22 mouse cellular contexts compared by ENCODE assay signal in genomic region chr3:123495088-123495487, GRCm38 (mm10). TPM values are rescaled to one million over a fixed set of nuclear protein-coding genes. Genes with fewer than 3 reads are reported as not detected.
DNase-seq lines count a peak whose midpoint lies in the region; ATAC-seq lines count a peak whose summit lies in the region.
"Had no signal": no experiment of that assay in that cellular context is flagged by ENCODE, and none has a peak within 500 bp of the region (broad histone marks: within the 10 kb centered on the region; RNA-seq: fewer than 3 reads in every experiment).

No protein-coding gene starts in this region.

- H3K36me3 ChIP-seq in forebrain, embryonic 13.5 days (ENCODE audit: poor library complexity, severe bottlenecking): no peaks in the 10 kb centered on the region
- H3K36me3 ChIP-seq in forebrain, embryonic 14.5 days (ENCODE audit: control insufficient read depth, insufficient read depth, low read length): no peaks in the 10 kb centered on the region
- no peaks in the 10 kb centered on the region for H3K36me3 ChIP-seq in forebrain, embryonic 16.5 days (ENCODE audit: control insufficient read depth, insufficient read depth)
- no peaks in the 10 kb centered on the region for H3K36me3 ChIP-seq in forebrain, embryonic 12.5 days (replicated peaks)
- H3K36me3 ChIP-seq in megakaryocyte, embryonic 14.5 days (replicated peaks; ENCODE audit: low read length): no peaks in the 10 kb centered on the region
- H3K36me3 ChIP-seq: embryonic facial prominence, embryonic 10.5 days; embryonic facial prominence, embryonic 12.5 days; G1E had no signal

- no peak overlapping the region for H3K4me3 ChIP-seq in forebrain, embryonic 13.5 days
- H3K4me3 ChIP-seq in forebrain, embryonic 14.5 days (ENCODE audit: low read depth, low read length): no peak overlapping the region
- no peak overlapping the region for H3K4me3 ChIP-seq in forebrain, embryonic 16.5 days (replicated peaks; ENCODE audit: low read length)
- no peak overlapping the region for H3K4me3 ChIP-seq in forebrain, embryonic 12.5 days (replicated peaks)
- H3K4me3 ChIP-seq in megakaryocyte, embryonic 14.5 days (replicated peaks): peak overlapping the region; percentile 5
- H3K4me3 ChIP-seq: embryonic facial prominence, embryonic 10.5 days; embryonic facial prominence, embryonic 12.5 days had no signal

- no peaks in the 10 kb centered on the region for H3K4me1 ChIP-seq in forebrain, embryonic 13.5 days
- no peaks in the 10 kb centered on the region for H3K4me1 ChIP-seq in forebrain, embryonic 14.5 days (ENCODE audit: control insufficient read depth, insufficient read depth, low read length)
- H3K4me1 ChIP-seq in forebrain, embryonic 16.5 days (replicated peaks; ENCODE audit: control insufficient read depth, insufficient read depth, low read length): no peaks in the 10 kb centered on the region
- H3K4me1 ChIP-seq in forebrain, embryonic 12.5 days: no peaks in the 10 kb centered on the region
- no peaks in the 10 kb centered on the region for H3K4me1 ChIP-seq in megakaryocyte, embryonic 14.5 days
- H3K4me1 ChIP-seq: embryonic facial prominence, embryonic 10.5 days had no signal

- DNase-seq in forebrain, embryonic 14.5 days (ENCODE audit: low spot score): no peak
- DNase-seq: adrenal gland, adult 8-10 months; adrenal gland, postnatal 14 days; adrenal gland, postnatal 36 days; B cell, adult 2 months; cerebellum, adult 11-12 months; cerebellum, adult 2 months; cerebellum, adult 9-10 months; cerebellum, postnatal 10 days; cerebellum, postnatal 25 days had no signal

- no peak overlapping the region for H3K4me2 ChIP-seq in forebrain, embryonic 13.5 days
- no peak overlapping the region for H3K4me2 ChIP-seq in forebrain, embryonic 14.5 days (ENCODE audit: low read length)
- H3K4me2 ChIP-seq in forebrain, embryonic 16.5 days (ENCODE audit: low read length): no peak overlapping the region
- H3K4me2 ChIP-seq in forebrain, embryonic 12.5 days: no peak overlapping the region
- H3K4me2 ChIP-seq: embryonic facial prominence, embryonic 12.5 days had no signal

- H3K9me3 ChIP-seq in forebrain, embryonic 13.5 days (replicated peaks): no peaks in the 10 kb centered on the region
- no peaks in the 10 kb centered on the region for H3K9me3 ChIP-seq in forebrain, embryonic 14.5 days (replicated peaks; ENCODE audit: control insufficient read depth, low read length)
- no peaks in the 10 kb centered on the region for H3K9me3 ChIP-seq in forebrain, embryonic 16.5 days (ENCODE audit: control insufficient read depth, low read length)
- H3K9me3 ChIP-seq in forebrain, embryonic 12.5 days: no peaks in the 10 kb centered on the region
- no peaks in the 10 kb centered on the region for H3K9me3 ChIP-seq in megakaryocyte, embryonic 14.5 days
- H3K9me3 ChIP-seq: embryonic facial prominence, embryonic 10.5 days; embryonic facial prominence, embryonic 12.5 days; G1E had no signal

- 84% methylated on average over 6 of the region's 6 CpGs for WGBS in forebrain, embryonic 13.5 days
- WGBS in forebrain, embryonic 14.5 days: 78% methylated on average over 6 of the region's 6 CpGs
- 71% methylated on average over 6 of the region's 6 CpGs for WGBS in forebrain, embryonic 16.5 days
- WGBS in forebrain, embryonic 12.5 days: 84% methylated on average over 6 of the region's 6 CpGs

- no peak overlapping the region for H3K9ac ChIP-seq in forebrain, embryonic 13.5 days
- H3K9ac ChIP-seq in forebrain, embryonic 14.5 days (ENCODE audit: low read length): no peak overlapping the region
- H3K9ac ChIP-seq in forebrain, embryonic 16.5 days (replicated peaks; ENCODE audit: low read depth, low read length): no peak overlapping the region
- H3K9ac ChIP-seq in forebrain, embryonic 12.5 days: no peak overlapping the region
- H3K9ac ChIP-seq: embryonic facial prominence, embryonic 12.5 days had no signal

- 0 out of 2 replicates have a peak, but pooled peaks have one; percentile 43 for ATAC-seq in forebrain, embryonic 13.5 days
- ATAC-seq in forebrain, embryonic 14.5 days: no peak
- ATAC-seq in forebrain, embryonic 16.5 days: peak; percentile 68; the same call in 1 of the 2 replicates
- ATAC-seq in forebrain, embryonic 12.5 days (ENCODE audit: low FRiP score): no peak
- ATAC-seq in megakaryocyte, adult 5-6 weeks (ENCODE audit: poor library complexity, severe bottlenecking): no peak
- ATAC-seq: activated CD4-positive, CD25-positive, alpha-beta regulatory T cell, adult 4 months; CD4-positive, CD25-positive, alpha-beta regulatory T cell, adult 4 months; Patski had no signal

- H3K27me3 ChIP-seq in forebrain, embryonic 13.5 days: no peaks in the 10 kb centered on the region
- no peaks in the 10 kb centered on the region for H3K27me3 ChIP-seq in forebrain, embryonic 14.5 days (replicated peaks; ENCODE audit: control insufficient read depth, insufficient read depth, low read length)
- no peaks in the 10 kb centered on the region for H3K27me3 ChIP-seq in forebrain, embryonic 16.5 days (replicated peaks; ENCODE audit: control insufficient read depth, insufficient read depth, low read length)
- no peaks in the 10 kb centered on the region for H3K27me3 ChIP-seq in forebrain, embryonic 12.5 days
- peaks cover 4% of the 10 kb centered on the region for H3K27me3 ChIP-seq in megakaryocyte, embryonic 14.5 days (replicated peaks)
- H3K27me3 ChIP-seq: CH12.LX; embryonic facial prominence, embryonic 12.5 days; Patski had no signal

- no peak overlapping the region for H3K27ac ChIP-seq in forebrain, embryonic 13.5 days
- H3K27ac ChIP-seq in forebrain, embryonic 14.5 days (ENCODE audit: low read depth, low read length): no peak overlapping the region
- no peak overlapping the region for H3K27ac ChIP-seq in forebrain, embryonic 16.5 days (ENCODE audit: low read length)
- H3K27ac ChIP-seq in forebrain, embryonic 12.5 days: no peak overlapping the region
- H3K27ac ChIP-seq: embryonic facial prominence, embryonic 10.5 days; embryonic facial prominence, embryonic 12.5 days had no signal

RNA-seq across cellular contexts. Expression of gene Prss12, which starts 48.4 kb away (rescaled TPM):
- 1.4 and 2.6 TPM in 2 replicates for polyA plus RNA-seq in forebrain, embryonic 13.5 days (2015; fragmentation: Nextera tagmentation; extraction: Ambion mirVana)
- 2.7 and 3.3 TPM in 2 replicates for polyA plus RNA-seq in forebrain, embryonic 14.5 days (2014; fragmentation: Nextera tagmentation; extraction: Ambion mirVana)
- 5.9 and 6.9 TPM in 2 replicates for polyA plus RNA-seq in forebrain, embryonic 16.5 days (2015; fragmentation: Nextera tagmentation; extraction: Ambion mirVana)
- 1.7 and 3.1 TPM in 2 replicates for polyA plus RNA-seq in forebrain, embryonic 12.5 days (2016; fragmentation: Nextera tagmentation; extraction: Ambion mirVana)
- polyA plus RNA-seq in megakaryocyte, embryonic 14.5 days (2012; ENCODE audit: insufficient read depth, low replicate concordance): not detected in 2 replicates
- 0.16 TPM in 1 of 2 replicates, not detected in the other for total RNA-seq in megakaryocyte, adult 5-6 weeks (2015)
- 0.26 TPM in 1 of 2 replicates, not detected in the other for total RNA-seq in megakaryocyte, adult 5-6 weeks (2017)
- polyA plus RNA-seq: G1E had no signal

Comparison
In these comparisons a context has a peak if more than half of its experiments do, and no peak if none do; other contexts are left out.
1. ATAC-seq: peak in forebrain, embryonic 13.5 days (single experiment) and forebrain, embryonic 16.5 days (single experiment); none in forebrain, embryonic 14.5 days (single experiment), forebrain, embryonic 12.5 days (single experiment) and megakaryocyte, adult 5-6 weeks (single experiment).